Mouse (Mus musculus): ENCODE results near the gene Zfp462. TPM values are rescaled to one million over a fixed set of nuclear protein-coding genes. Genes with fewer than 3 reads are reported as not detected.
A peak's percentile ranks its signal among the peaks of the same experiment; 100 is the strongest.

The Zfp462 gene
- total RNA-seq, 1 experiment: 63.7 TPM

DNA sequence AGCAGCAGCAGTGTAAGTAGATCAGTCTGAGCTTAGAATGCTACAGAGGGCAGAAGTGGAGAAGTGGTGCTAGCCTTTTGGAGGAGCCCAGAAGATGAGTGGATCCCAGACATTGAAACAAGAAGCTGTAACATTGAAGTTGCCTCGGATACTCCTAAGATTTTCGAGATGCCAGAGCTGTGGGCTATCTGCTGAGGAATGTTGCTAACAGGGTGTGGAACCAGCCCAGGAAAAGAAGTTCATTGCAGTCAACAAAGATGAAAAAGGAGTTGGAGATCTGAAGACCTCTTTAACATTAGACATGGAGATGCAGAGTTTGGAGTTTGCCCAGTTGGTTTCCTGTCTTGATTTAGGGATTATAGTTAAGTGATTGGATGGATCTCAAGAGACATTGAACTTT lies 51.2 kb downstream of the Zfp462 start:
- no peak for DNase-seq (ENCODE audit: low read depth, low spot score)
- Histone ChIP-seq H3K4me1 (ENCODE audit: control insufficient read depth in 2 of 2, insufficient read depth in 2 of 2, low read length in 2 of 2, poor library complexity in 1 of 2) (peaks cover 2 to 8% of the 10 kb centered on the region in 2 experiments; a peak in 3 of 4 replicates), H3K9ac (ENCODE audit: insufficient read depth, low read depth, low read length, poor library complexity, severe bottlenecking) (no peak overlapping the region), H3K27ac (ENCODE audit: insufficient read depth, low read depth, low read length, poor library complexity, severe bottlenecking) (no peak overlapping the region), H3K4me3 (ENCODE audit: insufficient read depth in 1 of 2, low read depth in 1 of 2, low read length in 2 of 2, poor library complexity in 1 of 2, severe bottlenecking in 1 of 2) (no peak overlapping the region), H3K9me3 (ENCODE audit: control insufficient read depth, insufficient read depth, low read depth, low read length) (no peaks in the 10 kb centered on the region), H3K36me3 (ENCODE audit: control insufficient read depth, insufficient read depth, low read length, poor library complexity, severe bottlenecking) (peaks cover 20% of the 10 kb centered on the region; the same call in 1 of the 2 replicates)
- no peak for TF ChIP-seq HCFC1 (IDR thresholded peaks at IDR 0.05; ENCODE audit: borderline replicate concordance, insufficient read depth, low read length)
- in situ Hi-C loops (cut with MboI; ENCODE audit: low sequenced_read_pairs in 2 of 2, unreplicated experiment in 2 of 2): no loop called here

DNA sequence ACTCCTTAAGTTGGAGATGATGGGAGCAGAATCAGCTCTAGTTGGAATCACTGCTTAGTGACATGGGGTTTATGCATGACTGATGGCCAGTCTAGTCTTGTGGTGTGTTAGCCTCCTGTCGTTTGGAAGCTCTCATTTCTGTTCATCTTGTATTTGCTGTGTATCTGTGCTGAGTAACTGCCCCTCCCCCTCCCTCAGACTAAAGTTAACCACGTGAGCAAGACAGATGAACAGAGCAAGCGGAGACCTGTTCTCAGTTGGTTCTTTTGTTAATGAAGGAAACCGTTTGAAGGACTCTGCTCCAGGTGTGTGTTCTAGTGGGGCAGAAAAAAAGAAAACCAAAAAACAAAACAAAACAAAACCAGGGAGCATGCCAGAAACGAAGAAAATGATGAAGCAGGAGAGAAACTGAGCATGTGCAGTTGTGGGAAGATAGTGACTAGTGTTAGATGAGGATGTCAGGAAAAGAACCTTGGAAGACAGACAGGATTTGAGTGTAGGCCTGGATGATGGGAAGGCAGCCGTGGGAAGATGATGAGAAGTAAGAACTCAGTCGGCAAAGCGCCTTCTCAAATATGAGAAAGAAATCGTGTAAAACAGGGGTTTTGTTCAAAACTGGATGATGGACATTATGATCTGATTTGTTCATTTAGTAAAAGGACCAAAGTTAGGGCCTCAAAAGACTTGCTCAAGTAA lies 53.4 kb downstream of the Zfp462 start:
- no peak overlapping the region for H3K9ac ChIP-seq (ENCODE audit: insufficient read depth, low read depth, low read length, poor library complexity, severe bottlenecking)
- no peak for DNase-seq (ENCODE audit: low read depth, low spot score)
- H3K4me3 ChIP-seq (ENCODE audit: insufficient read depth in 1 of 2, low read depth in 1 of 2, low read length in 2 of 2, poor library complexity in 1 of 2, severe bottlenecking in 1 of 2): no peak overlapping the region
- no peaks in the 10 kb centered on the region; a peak in 1 of 4 replicates for H3K4me1 ChIP-seq (ENCODE audit: control insufficient read depth in 2 of 2, insufficient read depth in 2 of 2, low read length in 2 of 2, poor library complexity in 1 of 2)
- peaks cover 8% of the 10 kb centered on the region; the same call in 1 of the 2 replicates for H3K9me3 ChIP-seq (ENCODE audit: control insufficient read depth, insufficient read depth, low read depth, low read length)
- H3K27ac ChIP-seq (ENCODE audit: insufficient read depth, low read depth, low read length, poor library complexity, severe bottlenecking): peak overlapping the region; percentile 47; the same call in 1 of the 2 replicates
- in situ Hi-C loops (cut with MboI; ENCODE audit: low sequenced_read_pairs in 2 of 2, unreplicated experiment in 2 of 2): no loop called here
- peaks cover 26% of the 10 kb centered on the region for H3K36me3 ChIP-seq (ENCODE audit: control insufficient read depth, insufficient read depth, low read length, poor library complexity, severe bottlenecking)
- TF ChIP-seq CHD2 (IDR thresholded peaks at IDR 0.05; ENCODE audit: low read depth, low read length) (no peak), ZNF384 (IDR thresholded peaks at IDR 0.05; ENCODE audit: low read depth, low read length) (no peak), ZC3H11A (IDR thresholded peaks at IDR 0.05; ENCODE audit: borderline replicate concordance, low read depth, low read length) (no peak), MAFK (IDR thresholded peaks at IDR 0.05; ENCODE audit: insufficient read depth, low read depth, low read length) (no peak), HCFC1 (IDR thresholded peaks at IDR 0.05; ENCODE audit: borderline replicate concordance, insufficient read depth, low read length) (no peak)

DNA sequence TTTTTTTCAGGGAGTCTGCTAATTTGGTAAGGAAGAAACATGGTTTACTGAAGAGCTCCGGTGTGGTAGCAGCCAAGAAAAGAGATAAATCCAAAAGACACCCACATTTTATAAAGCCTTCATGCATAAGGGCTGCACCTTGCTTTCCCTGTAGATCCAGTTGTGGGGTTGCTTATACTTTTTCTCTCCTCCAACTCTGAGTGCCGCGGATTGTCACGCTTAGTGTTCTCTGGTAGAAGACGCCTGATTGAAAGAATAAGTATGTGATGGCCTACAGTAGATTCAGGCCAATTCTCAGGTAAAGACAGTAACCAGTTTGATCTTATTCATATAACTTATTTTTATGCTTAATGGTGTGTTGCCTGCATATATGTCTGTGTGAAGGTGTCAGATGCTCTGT lies 54.7 kb downstream of the Zfp462 start:
- H3K9me3 ChIP-seq (ENCODE audit: control insufficient read depth, insufficient read depth, low read depth, low read length): peaks cover 10% of the 10 kb centered on the region; the same call in 1 of the 2 replicates
- peaks cover 27% of the 10 kb centered on the region for H3K36me3 ChIP-seq (ENCODE audit: control insufficient read depth, insufficient read depth, low read length, poor library complexity, severe bottlenecking)
- H3K4me1 ChIP-seq (ENCODE audit: control insufficient read depth in 2 of 2, insufficient read depth in 2 of 2, low read length in 2 of 2, poor library complexity in 1 of 2): no peaks in the 10 kb centered on the region; a peak in 2 of 4 replicates
- in situ Hi-C loops (cut with MboI; ENCODE audit: low sequenced_read_pairs in 2 of 2, unreplicated experiment in 2 of 2): no loop called here
- no peak overlapping the region for H3K9ac ChIP-seq (ENCODE audit: insufficient read depth, low read depth, low read length, poor library complexity, severe bottlenecking)
- H3K27ac ChIP-seq (ENCODE audit: insufficient read depth, low read depth, low read length, poor library complexity, severe bottlenecking): no peak overlapping the region
- no peak overlapping the region for H3K4me3 ChIP-seq (ENCODE audit: insufficient read depth in 1 of 2, low read depth in 1 of 2, low read length in 2 of 2, poor library complexity in 1 of 2, severe bottlenecking in 1 of 2)
- TF ChIP-seq CHD2 (IDR thresholded peaks at IDR 0.05; ENCODE audit: low read depth, low read length) (no peak), ZC3H11A (IDR thresholded peaks at IDR 0.05; ENCODE audit: borderline replicate concordance, low read depth, low read length) (no peak), HCFC1 (IDR thresholded peaks at IDR 0.05; ENCODE audit: borderline replicate concordance, insufficient read depth, low read length) (no peak), ZNF384 (IDR thresholded peaks at IDR 0.05; ENCODE audit: low read depth, low read length) (no peak), MAFK (IDR thresholded peaks at IDR 0.05; ENCODE audit: insufficient read depth, low read depth, low read length) (no peak)
- DNase-seq (ENCODE audit: low read depth, low spot score): no peak

DNA sequence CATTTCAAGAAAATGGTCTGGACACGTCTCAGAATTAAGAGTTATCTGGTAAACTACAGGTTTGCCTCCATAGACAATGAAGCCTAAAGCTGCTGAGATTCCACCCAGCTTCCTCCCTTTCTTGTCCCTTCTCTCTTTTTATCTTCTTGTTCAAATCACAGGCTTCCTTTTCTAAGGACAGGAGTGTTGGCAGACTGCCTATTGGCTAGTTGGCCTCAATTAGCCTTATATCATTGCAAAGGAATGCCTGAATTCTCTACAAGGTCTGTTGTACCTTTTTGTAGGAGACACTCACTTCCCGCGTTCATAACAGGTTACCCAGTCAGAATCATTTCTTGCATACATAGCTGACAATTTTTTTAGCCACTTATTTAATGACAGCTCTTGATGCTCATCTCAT lies 56.5 kb downstream of the Zfp462 start:
- no peak for TF ChIP-seq CHD2 (IDR thresholded peaks at IDR 0.05; ENCODE audit: low read depth, low read length)
- H3K4me3 ChIP-seq (ENCODE audit: insufficient read depth in 1 of 2, low read depth in 1 of 2, low read length in 2 of 2, poor library complexity in 1 of 2, severe bottlenecking in 1 of 2): no peak overlapping the region
- peaks cover 26% of the 10 kb centered on the region for H3K36me3 ChIP-seq (ENCODE audit: control insufficient read depth, insufficient read depth, low read length, poor library complexity, severe bottlenecking)
- H3K4me1 ChIP-seq (ENCODE audit: control insufficient read depth in 2 of 2, insufficient read depth in 2 of 2, low read length in 2 of 2, poor library complexity in 1 of 2): no peaks in the 10 kb centered on the region; a peak in 2 of 4 replicates
- in situ Hi-C loops (cut with MboI; ENCODE audit: low sequenced_read_pairs in 2 of 2, unreplicated experiment in 2 of 2): no loop called here
- peaks cover 12% of the 10 kb centered on the region; the same call in 1 of the 2 replicates for H3K9me3 ChIP-seq (ENCODE audit: control insufficient read depth, insufficient read depth, low read depth, low read length)
- DNase-seq (ENCODE audit: low read depth, low spot score): no peak
- H3K9ac ChIP-seq (ENCODE audit: insufficient read depth, low read depth, low read length, poor library complexity, severe bottlenecking): no peak overlapping the region
- no peak overlapping the region for H3K27ac ChIP-seq (ENCODE audit: insufficient read depth, low read depth, low read length, poor library complexity, severe bottlenecking)

DNA sequence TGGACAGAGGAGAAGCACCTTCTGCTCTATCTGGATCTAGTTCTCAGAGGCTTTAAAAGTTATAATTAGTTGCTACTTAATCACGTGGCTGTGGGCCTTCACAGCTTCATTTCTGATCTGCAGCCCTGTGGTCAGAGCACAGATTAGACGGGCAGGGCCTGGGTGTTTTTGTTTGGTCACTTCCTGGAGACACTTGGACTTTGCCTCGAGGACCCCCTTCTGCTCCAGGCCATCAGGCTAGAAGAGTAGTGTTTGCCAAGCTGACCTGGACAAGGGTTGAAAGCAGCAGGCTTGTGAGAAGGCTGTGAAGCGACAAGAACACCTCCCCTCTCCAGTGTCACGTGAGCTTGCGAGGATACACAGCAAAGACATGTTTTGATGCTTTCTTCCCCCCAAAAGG lies 58.3 kb downstream of the Zfp462 start:
- Histone ChIP-seq H3K4me3 (ENCODE audit: insufficient read depth in 1 of 2, low read depth in 1 of 2, low read length in 2 of 2, poor library complexity in 1 of 2, severe bottlenecking in 1 of 2) (no peak overlapping the region), H3K27ac (ENCODE audit: insufficient read depth, low read depth, low read length, poor library complexity, severe bottlenecking) (peak overlapping the region; percentile 95), H3K36me3 (ENCODE audit: control insufficient read depth, insufficient read depth, low read length, poor library complexity, severe bottlenecking) (peaks cover 29% of the 10 kb centered on the region), H3K4me1 (ENCODE audit: control insufficient read depth in 2 of 2, insufficient read depth in 2 of 2, low read length in 2 of 2, poor library complexity in 1 of 2) (no peaks in the 10 kb centered on the region; a peak in 2 of 4 replicates), H3K9ac (ENCODE audit: insufficient read depth, low read depth, low read length, poor library complexity, severe bottlenecking) (no peak overlapping the region), H3K9me3 (ENCODE audit: control insufficient read depth, insufficient read depth, low read depth, low read length) (peaks cover 17% of the 10 kb centered on the region)
- no peak for TF ChIP-seq ZNF384 (IDR thresholded peaks at IDR 0.05; ENCODE audit: low read depth, low read length)
- no peak for TF ChIP-seq CHD2 (IDR thresholded peaks at IDR 0.05; ENCODE audit: low read depth, low read length)
- TF ChIP-seq MAFK (IDR thresholded peaks at IDR 0.05; ENCODE audit: insufficient read depth, low read depth, low read length): no peak
- no peak for TF ChIP-seq ZC3H11A (IDR thresholded peaks at IDR 0.05; ENCODE audit: borderline replicate concordance, low read depth, low read length)
- TF ChIP-seq HCFC1 (IDR thresholded peaks at IDR 0.05; ENCODE audit: borderline replicate concordance, insufficient read depth, low read length): no peak
- DNase-seq (ENCODE audit: low read depth, low spot score): no peak
- in situ Hi-C loops (cut with MboI; ENCODE audit: low sequenced_read_pairs in 2 of 2, unreplicated experiment in 2 of 2): no loop called here

Data from ES-E14 (cell line).